Mouse (Mus musculus): Measurements from ENCODE around the gene Polr2i.
"Not testable (repeated sequence)": the region's sequence is repeated elsewhere in the genome, so short reads cannot be mapped to it uniquely, and the experiment has no call there.

Polr2i gene

GRCm38 (mm10) chr7:30231669-30232454 is at the start of gene Polr2i, which contains the start of gene Tbcb:
Gene Polr2i (plus strand): TSS chr7:30231948.
Gene Tbcb (minus strand): TSS chr7:30232272.
- DNase-seq (ENCODE audit: low spot score in 2 of 2): peak; percentile 97 to 99

GRCm38 (mm10) chr7:30183189-30183588 is 48.6 kb upstream of the Polr2i start:
- DNase-seq (ENCODE audit: low spot score in 2 of 2): not testable (repeated sequence)

DNA sequence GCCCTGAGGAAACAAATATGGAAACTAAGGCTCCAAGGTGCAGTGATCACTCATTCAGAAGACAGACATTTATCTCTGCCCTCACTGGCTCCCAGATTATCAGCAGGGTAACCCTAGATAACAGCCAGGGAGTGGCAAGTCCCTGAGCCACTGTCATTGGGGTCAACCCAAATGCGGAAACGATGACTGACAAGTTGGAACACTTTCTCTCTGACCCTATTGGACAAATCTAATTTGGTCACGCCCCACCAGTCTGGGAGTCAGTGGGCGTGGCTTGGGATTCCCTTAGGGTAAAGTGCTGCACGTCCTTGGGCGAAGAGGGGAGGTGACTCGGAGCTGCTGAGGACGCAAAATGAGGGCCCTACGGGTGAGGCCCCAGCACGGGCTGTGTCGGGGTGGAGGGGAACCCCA is 47.9 kb upstream of the Polr2i start, which contains the start of gene Cox7a1:
Gene Cox7a1, plus strand, starts transcription at position 266 of the 411 bp plus-strand sequence.
- DNase-seq (ENCODE audit: low spot score in 2 of 2): peak; percentile 63 to 64

- no peak for DNase-seq (ENCODE audit: low spot score in 2 of 2)
These were observed 47.0 kb upstream of the Polr2i start for GRCm38 (mm10) chr7:30184641-30185348.

GRCm38 (mm10) chr7:30188344-30189115 is 43.2 kb upstream of the Polr2i start:
- no peak for DNase-seq (ENCODE audit: low spot score in 2 of 2)

- DNase-seq (ENCODE audit: low spot score in 2 of 2): no peak
These were observed 42.6 kb upstream of the Polr2i start for GRCm38 (mm10) chr7:30189116-30189491.

GRCm38 (mm10) chr7:30192088-30192487 is 39.7 kb upstream of the Polr2i start:
- DNase-seq (ENCODE audit: low spot score in 2 of 2): no peak

GRCm38 (mm10) chr7:30193013-30193412 is 38.7 kb upstream of the Polr2i start:
- no peak for DNase-seq (ENCODE audit: low spot score in 2 of 2)

GRCm38 (mm10) chr7:30193581-30194100 is 38.1 kb upstream of the Polr2i start:
- DNase-seq (ENCODE audit: low spot score in 2 of 2): no peak

GRCm38 (mm10) chr7:30194101-30194831 is 37.5 kb upstream of the Polr2i start:
- DNase-seq (ENCODE audit: low spot score in 2 of 2): no peak

GRCm38 (mm10) chr7:30194884-30195283 is 36.9 kb upstream of the Polr2i start:
- DNase-seq (ENCODE audit: low spot score in 2 of 2): peak; percentile 81 to 84

GRCm38 (mm10) chr7:30195461-30195860 is 36.3 kb upstream of the Polr2i start:
- DNase-seq (ENCODE audit: low spot score in 2 of 2): no peak

GRCm38 (mm10) chr7:30196171-30196570 is 35.6 kb upstream of the Polr2i start:
- no peak for DNase-seq (ENCODE audit: low spot score in 2 of 2)

DNA sequence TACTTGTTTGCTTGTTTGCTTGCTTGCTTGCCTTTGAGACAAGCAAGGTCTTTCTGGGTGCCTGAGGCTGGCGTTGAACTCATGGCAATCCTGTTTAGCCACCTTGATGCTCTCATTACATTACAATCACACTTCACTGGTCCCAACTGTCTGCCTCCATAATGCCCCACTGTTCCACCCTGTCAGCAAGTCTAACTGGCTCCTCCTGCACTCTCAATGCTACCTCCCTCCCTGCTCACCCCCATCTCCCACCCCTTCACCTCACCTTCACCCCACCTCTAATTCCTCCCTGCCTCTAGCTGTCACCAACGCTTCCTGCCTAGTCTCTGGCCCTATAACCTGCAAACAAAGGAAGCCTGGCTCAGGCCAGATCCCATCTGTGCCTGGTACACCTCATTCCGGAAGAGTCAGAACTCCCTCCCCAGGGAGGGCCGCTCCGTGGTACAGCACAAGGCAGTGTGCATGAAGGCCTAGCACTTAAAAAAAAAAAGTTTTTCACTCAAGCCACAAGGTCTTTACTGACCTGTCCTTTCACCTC is 34.1 kb upstream of the Polr2i start:
- DNase-seq (ENCODE audit: low spot score in 2 of 2): no peak

DNA sequence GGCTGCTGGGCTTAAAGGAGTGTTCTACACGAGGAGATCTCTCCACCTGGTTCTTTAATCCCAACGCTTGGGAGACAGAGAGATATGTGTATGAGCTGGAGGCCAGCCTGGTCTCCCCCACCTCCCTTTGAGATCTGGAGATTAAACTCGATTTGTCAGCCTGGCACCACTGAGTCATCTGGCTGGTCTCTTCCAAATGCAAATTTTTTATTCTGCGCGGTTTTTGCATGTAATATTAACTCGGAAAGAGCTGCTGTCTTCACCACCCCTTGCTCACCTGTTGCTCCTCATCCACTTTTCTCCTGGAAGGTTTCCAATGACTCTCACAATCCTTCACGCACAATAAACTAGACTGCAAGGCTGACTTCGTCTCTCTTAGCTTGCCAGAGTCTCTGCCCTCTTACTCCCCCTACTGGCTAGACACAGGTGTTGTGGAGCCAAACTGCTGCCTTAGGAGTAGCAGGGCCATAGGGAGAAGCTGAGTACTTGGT is 33.2 kb upstream of the Polr2i start, which contains the start of gene Capns1:
Gene Capns1, minus strand, starts transcription at position 331 of the 491 bp plus-strand sequence.
- DNase-seq (ENCODE audit: low spot score in 2 of 2): no peak

- no peak for DNase-seq (ENCODE audit: low spot score in 2 of 2)
These were observed 32.1 kb upstream of the Polr2i start for GRCm38 (mm10) chr7:30199498-30200139.

GRCm38 (mm10) chr7:30200200-30200599 is 31.5 kb upstream of the Polr2i start:
- DNase-seq (ENCODE audit: low spot score in 2 of 2): no peak

- not testable (repeated sequence) for DNase-seq (ENCODE audit: low spot score in 2 of 2)
These were observed 31.1 kb upstream of the Polr2i start for GRCm38 (mm10) chr7:30200661-30201060.

GRCm38 (mm10) chr7:30202895-30203690 is 28.7 kb upstream of the Polr2i start:
- no peak for DNase-seq (ENCODE audit: low spot score in 2 of 2)
